Mouse (Mus musculus) layer of hippocampus, adult 8-10 months (tissue): ENCODE measurements around the gene Akap7. TPM values are rescaled to one million over a fixed set of nuclear protein-coding genes. Genes with fewer than 3 reads are reported as not detected.
A peak's percentile ranks its signal among the peaks of the same experiment; 100 is the strongest.

Experiments used
- DNase-seq, 2 experiments: peaks; one replicate each; pipeline ENCODE4 v3.0.0; 2022; ENCODE audit warnings: low spot score in 2 of 2
- total RNA-seq, 4 experiments: library from RNA; stranded (reverse); gene quantifications; 2 replicates each; pipeline ENCODE4 v1.2.4; 2022

Gene Akap7
- total RNA-seq, 4 experiments from 2014 or later, result 49.6 to 57.7 (median 53.5) TPM

DNA sequence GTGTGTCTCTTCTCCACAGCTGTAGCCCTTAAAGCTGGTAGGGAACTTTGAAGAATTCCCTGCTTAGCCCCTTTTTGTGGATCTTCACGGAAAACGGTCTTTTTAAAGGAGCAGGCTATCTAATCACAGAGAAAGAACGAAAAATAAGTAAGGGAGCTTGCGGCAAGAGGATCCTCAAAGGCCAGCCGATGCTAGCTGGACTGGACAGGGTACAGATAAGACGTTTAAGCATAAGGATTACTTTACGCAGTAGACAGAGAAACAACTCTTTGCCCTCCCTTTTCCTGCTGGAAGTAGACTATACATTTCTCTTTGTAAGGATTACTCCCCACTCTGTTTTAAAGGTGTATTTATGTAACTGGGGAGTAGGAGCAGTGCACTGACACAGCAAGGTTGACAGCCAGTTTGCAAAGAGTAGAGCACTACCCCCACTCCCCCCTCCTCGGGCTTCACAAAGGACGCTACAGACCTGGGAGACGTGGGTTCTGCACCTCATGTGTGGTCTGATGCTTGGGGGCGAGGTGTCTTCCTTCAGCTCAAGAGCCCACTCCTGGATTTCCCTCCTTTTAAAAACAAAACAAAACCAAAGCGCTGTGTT is 9.9 kb downstream of the Akap7 start:
- DNase-seq, result no peak

DNA sequence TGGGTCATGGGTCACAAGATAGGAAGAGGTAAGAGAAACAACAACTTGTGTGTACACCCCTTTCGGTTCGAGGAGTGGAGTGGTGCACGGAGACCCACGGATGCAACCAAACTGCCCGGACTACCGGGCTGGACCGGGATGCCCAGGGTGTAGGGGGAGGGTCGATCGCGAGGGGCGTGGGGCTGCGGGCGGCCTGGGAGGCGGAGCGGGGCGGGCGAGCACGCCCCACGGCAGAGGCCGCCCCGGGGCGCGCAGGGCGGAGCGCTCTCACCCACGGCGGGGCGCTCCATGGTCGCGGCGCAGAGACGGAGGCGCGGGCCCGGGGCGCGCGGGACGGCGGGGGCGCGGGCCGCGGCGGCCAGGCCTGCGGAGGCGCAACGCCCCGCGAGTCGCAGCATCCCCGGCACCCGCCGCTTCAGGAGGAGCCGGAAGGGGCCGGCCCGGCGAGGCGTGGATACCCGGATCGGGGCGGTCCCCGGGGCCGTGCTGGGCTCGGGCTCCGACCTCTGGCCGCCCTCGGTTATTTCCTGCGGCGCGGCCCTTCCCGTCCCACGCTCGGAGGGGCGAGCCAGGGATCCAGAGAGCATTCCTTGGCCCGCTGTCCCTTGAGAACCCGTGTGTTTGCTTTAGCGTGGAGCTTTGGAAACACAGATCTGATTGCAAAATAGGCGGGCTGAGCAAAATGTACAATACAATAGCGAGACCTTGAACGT is 10.9 kb downstream of the Akap7 start:
- DNase-seq, result peak; percentile 59 to 75

DNA sequence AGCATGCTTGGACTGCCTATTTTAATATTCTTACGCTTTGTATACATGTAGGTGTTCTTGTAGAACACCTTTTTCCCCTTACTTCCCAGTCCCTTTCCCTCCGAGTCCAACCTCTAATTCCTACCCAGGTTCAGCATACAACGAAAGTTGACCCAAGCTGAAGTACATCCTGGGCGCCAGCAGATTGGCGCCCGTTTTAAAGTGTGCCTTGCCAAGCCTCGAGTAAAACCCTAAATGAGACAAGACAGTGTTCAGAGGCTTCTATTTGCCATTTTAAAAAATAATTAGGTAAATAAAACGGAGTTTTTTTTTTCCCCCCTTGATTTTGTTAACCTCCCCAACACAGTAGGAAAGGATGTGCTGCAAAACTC is 11.4 kb downstream of the Akap7 start:
- no peak for DNase-seq

DNA sequence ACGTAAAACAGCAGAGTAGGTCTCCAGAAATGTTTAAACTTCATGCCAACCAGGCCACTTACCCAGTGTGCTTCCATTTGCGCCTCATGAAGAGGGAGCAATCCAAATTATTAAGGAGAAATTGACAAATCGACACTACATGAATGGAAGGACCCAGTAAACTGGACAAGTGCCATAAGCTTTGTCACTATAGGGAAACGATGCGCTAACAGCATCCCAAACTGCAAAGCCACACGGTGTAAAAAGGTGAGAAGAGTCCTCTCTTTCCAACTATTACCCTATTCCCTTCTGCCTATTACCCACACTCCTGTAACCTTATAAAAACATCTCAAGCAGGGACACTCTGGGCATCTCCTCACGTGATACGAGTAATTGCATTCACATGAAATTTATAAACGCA is 11.8 kb downstream of the Akap7 start:
- DNase-seq, result no peak

- no peak for DNase-seq
These were observed 12.7 kb downstream of the Akap7 start for GRCm38 (mm10) chr10:25294999-25295398.

DNA sequence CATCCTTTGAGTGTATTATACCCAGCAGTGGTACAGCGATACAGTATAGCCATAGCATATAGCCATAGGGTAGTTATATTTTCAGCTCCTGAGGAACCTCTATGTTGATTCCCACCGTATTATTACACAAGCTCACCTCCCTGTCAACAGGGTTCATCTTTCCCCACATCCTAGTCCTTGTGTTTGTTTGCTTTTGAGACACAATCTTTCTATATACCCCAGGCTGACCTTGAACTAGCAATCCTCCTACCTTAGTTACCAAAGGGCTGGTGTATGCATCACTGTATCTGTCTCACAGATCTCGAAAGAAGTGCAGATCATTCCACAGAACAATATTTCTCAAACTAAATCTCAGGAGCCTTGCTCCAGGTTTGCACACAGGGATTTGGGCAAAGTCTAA is 13.9 kb downstream of the Akap7 start:
- DNase-seq, result no peak

GRCm38 (mm10) chr10:25291053-25291452 is 16.6 kb downstream of the Akap7 start:
- no peak for DNase-seq

GRCm38 (mm10) chr10:25285100-25285811 is 22.4 kb downstream of the Akap7 start:
- no peak for DNase-seq

DNA sequence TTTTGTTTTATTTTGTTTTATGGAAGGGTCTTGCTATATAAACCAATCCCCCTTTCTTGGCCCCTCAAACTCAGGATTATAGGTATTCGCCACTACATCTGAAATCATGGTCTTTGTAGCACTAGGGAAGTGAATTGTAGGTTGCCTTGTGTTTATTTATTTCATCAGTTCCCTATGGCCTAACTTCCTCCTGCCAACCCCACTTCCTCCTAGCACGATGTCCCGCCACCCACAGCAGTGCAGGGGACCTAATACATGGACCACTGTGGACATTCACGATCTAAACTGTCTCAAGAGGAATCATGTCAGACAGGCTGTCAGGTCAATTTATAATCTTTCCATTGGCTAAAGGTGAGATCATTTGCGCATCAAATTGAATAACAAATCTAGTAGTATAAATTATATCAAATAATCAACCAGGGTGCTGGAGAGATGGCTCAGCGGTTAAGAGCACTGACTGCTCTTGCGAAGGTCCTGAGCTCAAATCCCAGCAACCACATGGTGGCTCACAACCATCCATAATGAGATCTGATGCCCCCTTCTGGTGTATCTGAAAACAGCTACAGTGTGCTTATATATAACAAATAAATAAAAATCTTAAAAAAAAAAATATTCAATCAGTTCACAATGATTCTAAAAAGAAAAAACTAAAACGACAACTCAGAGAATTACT is 23.1 kb downstream of the Akap7 start:
- DNase-seq, result no peak

GRCm38 (mm10) chr10:25283397-25283796 is 24.3 kb downstream of the Akap7 start:
- DNase-seq, result no peak

- DNase-seq, result no peak
These were observed 27.5 kb downstream of the Akap7 start for GRCm38 (mm10) chr10:25280141-25280540.

GRCm38 (mm10) chr10:25279406-25279805 is 28.3 kb downstream of the Akap7 start:
- DNase-seq, result no peak

DNA sequence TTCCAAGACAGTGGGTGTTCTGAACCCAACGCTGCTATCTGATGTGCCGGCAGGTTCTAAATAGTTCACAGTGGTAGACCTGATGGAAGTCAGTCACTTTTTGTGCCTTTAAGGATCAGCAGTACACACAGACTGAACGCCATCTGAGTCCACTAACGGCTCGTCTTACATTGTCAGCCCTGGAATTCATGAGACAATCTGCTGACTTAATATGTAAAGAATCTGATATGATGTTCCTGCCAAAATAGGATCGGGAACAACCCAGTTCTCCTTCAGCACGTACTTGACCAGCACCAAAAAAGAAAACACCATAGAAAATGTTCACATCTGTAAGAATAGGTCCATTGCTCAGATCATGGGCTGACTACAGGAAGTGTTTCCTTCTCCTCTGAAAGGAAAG is 32.2 kb downstream of the Akap7 start:
- no peak for DNase-seq

GRCm38 (mm10) chr10:25274621-25275330 is 32.9 kb downstream of the Akap7 start:
- no peak for DNase-seq

GRCm38 (mm10) chr10:25273731-25274130 is 33.9 kb downstream of the Akap7 start:
- DNase-seq, result no peak

GRCm38 (mm10) chr10:25271756-25272155 is 35.9 kb downstream of the Akap7 start:
- no peak for DNase-seq

- DNase-seq, result no peak
These were observed 36.5 kb downstream of the Akap7 start for GRCm38 (mm10) chr10:25271207-25271606.

- no peak for DNase-seq
These were observed 39.0 kb downstream of the Akap7 start for GRCm38 (mm10) chr10:25268476-25269351.

DNA sequence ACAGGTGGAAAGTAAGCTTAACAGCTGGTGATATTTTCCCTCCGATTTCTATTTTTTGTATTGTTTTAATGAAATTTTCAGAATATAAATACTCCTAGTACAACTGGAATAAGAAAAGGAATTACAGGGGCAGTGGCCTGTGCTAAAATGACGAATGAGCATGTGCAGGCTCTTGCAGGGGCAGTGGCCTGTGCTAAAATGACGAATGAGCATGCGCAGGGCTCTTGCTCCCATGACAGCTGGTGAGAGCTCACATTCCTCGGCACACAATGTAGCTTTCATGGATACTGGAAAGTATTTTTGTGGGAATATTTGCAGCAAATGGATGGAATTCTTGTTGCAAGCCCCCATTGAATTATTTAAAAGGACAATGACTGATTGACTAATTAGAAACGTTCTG is 46.5 kb downstream of the Akap7 start:
- DNase-seq, result no peak

- DNase-seq, result no peak
These were observed 46.9 kb downstream of the Akap7 start for GRCm38 (mm10) chr10:25260724-25261123.

DNA sequence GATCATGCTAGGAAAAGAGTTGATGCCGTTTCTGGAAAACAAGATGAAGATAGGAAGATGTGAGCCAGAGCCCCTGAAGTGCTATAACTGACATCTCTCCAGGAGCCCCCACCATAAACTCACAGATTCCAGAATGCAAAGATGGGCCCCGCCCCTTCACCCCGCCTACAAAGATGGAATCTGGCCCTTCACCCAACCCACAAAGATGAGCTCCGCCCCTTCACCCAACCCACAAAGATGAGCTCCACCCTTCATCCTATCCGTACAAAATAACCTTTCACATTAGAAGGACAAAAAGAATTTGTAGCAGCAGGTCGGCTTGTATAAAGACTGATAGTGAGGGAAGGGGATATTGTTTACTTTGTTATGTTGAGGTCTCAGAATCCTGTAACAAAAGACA is 49.5 kb downstream of the Akap7 start:
- DNase-seq, result no peak
